9 mouse cellular contexts compared by ENCODE assay signal in the genomic region with DNA sequence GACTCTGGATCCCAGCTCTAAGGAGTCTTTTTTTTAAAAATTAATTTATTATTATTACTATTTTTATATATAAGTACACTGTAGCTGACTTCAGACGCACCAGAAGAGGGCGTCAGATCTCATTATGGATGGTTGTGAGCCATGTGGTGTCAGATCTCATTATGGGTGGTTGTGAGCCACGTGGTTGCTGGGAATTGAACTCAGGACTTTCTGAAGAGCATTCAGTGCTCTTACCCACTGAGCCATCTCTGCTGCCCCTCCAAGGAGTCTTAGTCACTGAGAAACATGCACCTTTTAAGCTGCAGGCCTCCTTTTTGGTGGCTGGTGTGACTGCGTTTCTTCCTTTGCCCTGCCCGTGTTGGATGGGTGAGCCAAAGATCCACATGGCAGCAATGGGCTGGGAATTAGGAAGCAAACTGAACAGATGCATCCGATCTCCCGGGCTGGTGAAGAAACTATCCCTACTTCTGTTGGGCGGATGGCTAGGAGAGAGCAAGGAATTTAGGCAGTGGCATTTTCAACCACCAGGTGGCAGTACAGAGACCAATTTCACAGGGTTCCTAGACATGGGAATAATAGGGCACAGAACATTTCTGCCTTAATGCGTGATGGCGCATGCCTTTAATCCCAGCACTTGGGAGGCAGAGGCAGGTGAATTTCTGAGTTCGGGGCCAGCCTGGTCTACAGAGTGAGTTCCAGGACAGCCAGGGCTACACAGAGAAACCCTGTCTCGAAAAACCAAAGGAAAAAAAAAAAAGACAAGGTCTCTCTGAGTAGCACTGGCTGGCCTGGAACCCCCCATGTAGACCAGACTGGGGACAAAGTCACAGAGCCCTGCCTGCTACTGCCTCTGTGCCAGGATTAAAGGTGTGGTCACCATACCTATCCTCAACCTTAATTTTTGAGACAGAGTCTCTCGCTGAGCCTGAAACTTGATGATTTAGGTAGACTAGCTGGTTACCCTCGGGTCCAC. TPM values are rescaled to one million over a fixed set of nuclear protein-coding genes. Genes with fewer than 3 reads are reported as not detected.
A peak's percentile ranks its signal among the peaks of the same experiment; 100 is the strongest.
DNase-seq lines count a peak whose midpoint lies in the region; ATAC-seq and TF ChIP-seq lines count a peak whose summit lies in the region.
"Had no signal": no experiment of that assay in that cellular context is flagged by ENCODE, and none has a peak within 500 bp of the region (broad histone marks: within the 10 kb centered on the region; RNA-seq: fewer than 3 reads in every experiment).

No protein-coding gene starts in this region.

- 38% methylated on average over 14 of the region's 14 CpGs for WGBS in forebrain, embryonic 11.5 days
- 30% methylated on average over 14 of the region's 14 CpGs for WGBS in liver, postnatal 0 days (ENCODE audit: insufficient replicate concordance)

- peaks cover 0 to 7% of the 10 kb centered on the region in 2 experiments; a peak in 2 of 4 replicates for H3K4me1 ChIP-seq in ES-E14 (ENCODE audit: control insufficient read depth in 2 of 2, insufficient read depth in 2 of 2, low read length in 2 of 2, poor library complexity in 1 of 2)
- peaks cover 2% of the 10 kb centered on the region; the same call in 1 of the 2 replicates for H3K4me1 ChIP-seq in forebrain, embryonic 11.5 days (replicated peaks; ENCODE audit: control insufficient read depth, insufficient read depth, low read length)
- H3K4me1 ChIP-seq in liver, postnatal 0 days (ENCODE audit: insufficient read depth), result peaks cover 6% of the 10 kb centered on the region

- DNase-seq in ES-E14 (ENCODE audit: low read depth, low spot score), result peak; percentile 93
- peak; percentile 89 for DNase-seq in brain, embryonic 14.5 days (ENCODE audit: low read depth)
- peak; percentile 93 for DNase-seq in forebrain, embryonic 11.5 days (ENCODE audit: low spot score)
- DNase-seq in heart, postnatal 10 days, result peak; percentile 91 to 95
- peak; percentile 93 for DNase-seq in layer of hippocampus, adult 11-12 months (ENCODE audit: low spot score)
- DNase-seq in liver, postnatal 0 days, result peak; percentile 89
- peak; percentile 97 for DNase-seq in retina, embryonic 14.5 days (ENCODE audit: low spot score)
- DNase-seq in thymus, postnatal 25 days, result peak; percentile 82

- H3K36me3 ChIP-seq in ES-E14 (ENCODE audit: control insufficient read depth, insufficient read depth, low read length, poor library complexity, severe bottlenecking), result no peaks in the 10 kb centered on the region
- no peaks in the 10 kb centered on the region for H3K36me3 ChIP-seq in forebrain, embryonic 11.5 days (ENCODE audit: control insufficient read depth, insufficient read depth, low read length)
- no peaks in the 10 kb centered on the region for H3K36me3 ChIP-seq in liver, postnatal 0 days (replicated peaks; ENCODE audit: insufficient read depth, low read length)
- H3K36me3 ChIP-seq: limb, embryonic 12.5 days had no signal

- 0 out of 4 replicates have a peak overlapping the region, but pooled peaks of 1 of the 2 experiments have one; percentile 2 for H3K4me3 ChIP-seq in ES-E14 (ENCODE audit: insufficient read depth in 1 of 2, low read depth in 1 of 2, low read length in 2 of 2, poor library complexity in 1 of 2, severe bottlenecking in 1 of 2)
- H3K4me3 ChIP-seq in forebrain, embryonic 11.5 days (ENCODE audit: low read depth, low read length), result no peak overlapping the region
- no peak overlapping the region for H3K4me3 ChIP-seq in liver, postnatal 0 days (ENCODE audit: low read depth, low read length)
- H3K4me3 ChIP-seq: limb, embryonic 12.5 days had no signal

- TF ChIP-seq POLR2A in brain, embryonic 14.5 days (IDR thresholded peaks at IDR 0.05; ENCODE audit: borderline replicate concordance, extremely low read depth, insufficient read depth, insufficient read length, poor library complexity, severe bottlenecking), result no peak

- in situ Hi-C loops in ES-E14 (cut with MboI; ENCODE audit: low sequenced_read_pairs in 2 of 2, unreplicated experiment in 2 of 2), result no loop called here

- no peak for TF ChIP-seq EP300 in liver, postnatal 0 days (IDR thresholded peaks at IDR 0.05; ENCODE audit: low read depth)

- no peaks in the 10 kb centered on the region for H3K9me3 ChIP-seq in ES-E14 (ENCODE audit: control insufficient read depth, insufficient read depth, low read depth, low read length)
- H3K9me3 ChIP-seq in forebrain, embryonic 11.5 days (ENCODE audit: control insufficient read depth, low read length), result no peaks in the 10 kb centered on the region
- H3K9me3 ChIP-seq in liver, postnatal 0 days (ENCODE audit: low read length), result no peaks in the 10 kb centered on the region
- H3K9me3 ChIP-seq: limb, embryonic 12.5 days had no signal

- H3K4me2 ChIP-seq in forebrain, embryonic 11.5 days (ENCODE audit: low read depth, low read length, severe bottlenecking), result no peak overlapping the region
- H3K4me2 ChIP-seq in liver, postnatal 0 days (ENCODE audit: low read depth, low read length), result no peak overlapping the region
- H3K4me2 ChIP-seq: limb, embryonic 12.5 days had no signal

- H3K27me3 ChIP-seq in forebrain, embryonic 11.5 days (ENCODE audit: control insufficient read depth, insufficient read depth, low read length), result no peaks in the 10 kb centered on the region
- H3K27me3 ChIP-seq in liver, postnatal 0 days (ENCODE audit: insufficient read depth, low read length), result no peaks in the 10 kb centered on the region
- H3K27me3 ChIP-seq: limb, embryonic 12.5 days had no signal

- peak overlapping the region; percentile 44; the same call in 1 of the 2 replicates for H3K27ac ChIP-seq in ES-E14 (ENCODE audit: insufficient read depth, low read depth, low read length, poor library complexity, severe bottlenecking)
- H3K27ac ChIP-seq in forebrain, embryonic 11.5 days (ENCODE audit: low read depth, low read length), result no peak overlapping the region
- no peak overlapping the region for H3K27ac ChIP-seq in liver, postnatal 0 days (ENCODE audit: low read depth)
- H3K27ac ChIP-seq: limb, embryonic 12.5 days had no signal

- no peak for ATAC-seq in forebrain, embryonic 11.5 days (replicated peaks; ENCODE audit: low FRiP score)
- ATAC-seq in liver, postnatal 0 days, result peak; percentile 49

- peak overlapping the region; percentile 72 for H3K9ac ChIP-seq in ES-E14 (ENCODE audit: insufficient read depth, low read depth, low read length, poor library complexity, severe bottlenecking)
- H3K9ac ChIP-seq in forebrain, embryonic 11.5 days (ENCODE audit: low read length), result no peak overlapping the region
- H3K9ac ChIP-seq in liver, postnatal 0 days (replicated peaks), result no peak overlapping the region
- H3K9ac ChIP-seq: limb, embryonic 12.5 days had no signal

- intact Hi-C loops in heart, postnatal 10 days (cut with DNase I), result loop anchor here (1.0 to 5.0 kb wide), 2 partner anchors 50 to 293 kb away; no protein-coding TSS in a partner anchor

- TF ChIP-seq CTCF in brain, embryonic 14.5 days (IDR thresholded peaks at IDR 0.05; ENCODE audit: borderline replicate concordance, extremely low read depth, insufficient read depth, insufficient read length), result peak; percentile 81
- TF ChIP-seq CTCF in liver, postnatal 0 days (IDR thresholded peaks at IDR 0.05; ENCODE audit: low read depth), result peak; percentile 91

TF ChIP-seq in ES-E14, 5 proteins besides CTCF, POLR2A, EP300 and RAD21:
- TF ChIP-seq ZNF384 (IDR thresholded peaks at IDR 0.05; ENCODE audit: low read depth, low read length) (peak; percentile 56; the same call in 1 of the 2 replicates), ZC3H11A (IDR thresholded peaks at IDR 0.05; ENCODE audit: borderline replicate concordance, low read depth, low read length) (0 out of 2 replicates have a peak, but pooled peaks have one; percentile 12), MAFK (IDR thresholded peaks at IDR 0.05; ENCODE audit: insufficient read depth, low read depth, low read length) (no peak)

RNA-seq across cellular contexts. Expression of gene Wipf2, which starts 4.4 kb away (rescaled TPM):
- 4.7 and 5.8 TPM in 2 replicates for total RNA-seq in ES-E14 (2012; rRNA removed)
- 11.0 and 14.7 TPM in 2 replicates for polyA plus RNA-seq in brain, embryonic 14.5 days (2012; rRNA removed)
- 5.5 and 6.3 TPM in 2 replicates for polyA plus RNA-seq in forebrain, embryonic 11.5 days (2014; fragmentation: Nextera tagmentation; extraction: Ambion mirVana)
- total RNA-seq in heart, postnatal 10 days (2021), result 10 to 100 TPM; 12.4 to 13.0 TPM
- polyA plus RNA-seq in liver, postnatal 0 days (2015; fragmentation: Nextera tagmentation; extraction: Ambion mirVana), result 1.2 TPM in 2 replicates

RNA-seq across cellular contexts. Expression of gene Rapgefl1, which starts 22.5 kb away (rescaled TPM):
- 0.98 and 1.4 TPM in 2 replicates for total RNA-seq in ES-E14 (2012; rRNA removed)
- polyA plus RNA-seq in brain, embryonic 14.5 days (2012; rRNA removed), result 22.0 and 33.5 TPM in 2 replicates
- 2.0 and 2.5 TPM in 2 replicates for polyA plus RNA-seq in forebrain, embryonic 11.5 days (2014; fragmentation: Nextera tagmentation; extraction: Ambion mirVana)
- under 1 TPM; 0.79 to 0.87 TPM for total RNA-seq in heart, postnatal 10 days (2021)
- polyA plus RNA-seq in liver, postnatal 0 days (2015; fragmentation: Nextera tagmentation; extraction: Ambion mirVana), result 0.11 and 0.21 TPM in 2 replicates

RNA-seq across cellular contexts. Expression of gene Cdc6, which starts 48.6 kb away (rescaled TPM):
- total RNA-seq in ES-E14 (2012; rRNA removed), result 32.7 and 51.3 TPM in 2 replicates
- 4.5 and 6.2 TPM in 2 replicates for polyA plus RNA-seq in brain, embryonic 14.5 days (2012; rRNA removed)
- 52.8 and 54.7 TPM in 2 replicates for polyA plus RNA-seq in forebrain, embryonic 11.5 days (2014; fragmentation: Nextera tagmentation; extraction: Ambion mirVana)
- total RNA-seq in heart, postnatal 10 days (2021), result 1 to 10 TPM; 3.3 to 3.6 TPM
- polyA plus RNA-seq in liver, postnatal 0 days (2015; fragmentation: Nextera tagmentation; extraction: Ambion mirVana), result 19.1 and 22.3 TPM in 2 replicates

RNA-seq across cellular contexts. Expression of gene Casc3, which starts 54.3 kb away (rescaled TPM):
- total RNA-seq in ES-E14 (2012; rRNA removed), result 11.7 and 14.6 TPM in 2 replicates
- polyA plus RNA-seq in brain, embryonic 14.5 days (2012; rRNA removed), result 66.6 and 74.3 TPM in 2 replicates
- polyA plus RNA-seq in forebrain, embryonic 11.5 days (2014; fragmentation: Nextera tagmentation; extraction: Ambion mirVana), result 59.9 and 63.2 TPM in 2 replicates
- total RNA-seq in heart, postnatal 10 days (2021), result 10 to 100 TPM; 29.0 to 29.7 TPM
- polyA plus RNA-seq in liver, postnatal 0 days (2015; fragmentation: Nextera tagmentation; extraction: Ambion mirVana), result 6.7 and 7.0 TPM in 2 replicates
